Mouse (Mus musculus): ENCODE data around the gene Prex1.

DNA sequence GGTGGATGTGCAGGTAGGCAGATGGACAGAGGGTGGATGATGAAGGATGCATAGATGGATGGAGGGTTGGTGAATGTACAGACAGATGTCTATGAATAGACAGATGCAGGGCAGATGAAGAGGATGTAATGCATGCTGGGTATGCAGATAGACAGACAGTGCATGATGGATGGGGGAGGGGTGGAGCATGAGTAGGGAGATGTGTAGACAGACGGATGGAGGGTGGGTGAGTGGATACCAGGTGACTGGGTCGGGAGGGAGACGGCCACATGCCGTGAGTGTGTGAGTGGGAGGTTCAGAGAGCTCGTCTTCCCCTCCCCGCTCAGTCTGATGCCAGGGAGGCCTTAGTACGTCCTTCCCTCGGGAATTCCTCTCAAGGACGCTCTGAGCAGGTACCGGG is 134.3 kb downstream of the Prex1 start:
- TF ChIP-seq CTCF (IDR thresholded peaks at IDR 0.05; ENCODE audit: control insufficient read depth, insufficient read depth, low read length) (no peak), POLR2A (IDR thresholded peaks at IDR 0.05; ENCODE audit: borderline replicate concordance, control insufficient read depth, low read depth, low read length) (no peak)

Measured in bone marrow, adult 2 months (tissue).